Mouse (Mus musculus): ENCODE measurements around the gene Cyp2j8.
A peak's percentile ranks its signal among the peaks of the same experiment; 100 is the strongest.
"Not testable (repeated sequence)": the region's sequence is repeated elsewhere in the genome, so short reads cannot be mapped to it uniquely, and the experiment has no call there.

The Cyp2j8 gene

DNA sequence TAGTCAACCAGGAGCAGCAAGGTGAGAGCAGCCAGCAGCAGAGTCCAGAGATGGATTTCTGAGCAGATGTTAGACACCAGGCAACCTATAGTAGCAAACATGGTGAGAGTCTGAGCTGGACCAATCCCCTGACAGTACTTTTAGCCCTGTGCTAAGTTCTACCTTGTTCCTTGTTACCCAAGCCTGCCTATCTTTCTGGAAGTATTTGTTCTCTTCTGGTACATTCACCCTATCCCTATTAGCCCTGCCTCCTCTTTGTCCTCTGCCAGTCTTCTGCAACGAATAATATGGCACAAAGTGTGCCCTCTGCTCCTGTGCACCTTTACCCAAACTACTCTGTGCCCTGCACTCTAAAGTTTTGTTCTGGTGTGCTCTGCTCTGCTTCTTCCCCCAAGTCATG lies at the start of gene Cyp2j8:
Gene Cyp2j8 (minus strand): TSS at position 101 of the 400 bp plus-strand sequence.
- no peak for DNase-seq (ENCODE audit: low spot score in 2 of 2)

GRCm38 (mm10) chr4:96553133-96553819 lies 46.1 kb upstream of the Cyp2j8 start, which contains the start of gene Cyp2j6:
TSS of gene Cyp2j6 (minus strand) at chr4:96553661.
- peak; percentile 43 to 53 for DNase-seq (ENCODE audit: low spot score in 2 of 2)

DNA sequence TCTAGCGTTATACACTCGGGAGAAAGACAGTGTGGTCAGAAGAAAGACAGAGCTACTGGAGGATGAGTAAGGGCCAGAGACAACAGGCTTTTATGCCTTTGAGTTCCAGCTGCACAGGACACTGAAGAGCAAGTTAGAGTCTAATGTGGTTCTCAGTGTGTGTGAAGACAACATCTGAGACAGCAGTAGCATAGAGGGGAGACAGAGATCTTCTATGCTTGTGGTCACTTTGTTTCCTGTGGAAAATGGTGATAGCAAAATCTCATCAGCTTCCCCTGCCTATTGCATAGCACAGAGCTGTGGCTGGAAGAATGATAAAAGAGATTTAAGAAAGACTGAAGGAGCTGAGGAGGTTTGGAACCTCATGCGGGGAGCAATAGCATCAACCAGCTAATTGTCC lies 44.4 kb upstream of the Cyp2j8 start:
- no peak for DNase-seq (ENCODE audit: low spot score in 2 of 2)

GRCm38 (mm10) chr4:96545976-96546375 lies 38.8 kb upstream of the Cyp2j8 start:
- peak; percentile 35 to 45 for DNase-seq (ENCODE audit: low spot score in 2 of 2)

- DNase-seq (ENCODE audit: low spot score in 2 of 2) = peak in 1 of 2 experiments; percentile 8
Measured at GRCm38 (mm10) chr4:96525772-96526171, 18.6 kb upstream of the Cyp2j8 start.

GRCm38 (mm10) chr4:96522256-96522655 lies 15.1 kb upstream of the Cyp2j8 start:
- DNase-seq (ENCODE audit: low spot score in 2 of 2) = no peak

- no peak for DNase-seq (ENCODE audit: low spot score in 2 of 2)
Measured at GRCm38 (mm10) chr4:96510083-96510482, 2.9 kb upstream of the Cyp2j8 start.

- DNase-seq (ENCODE audit: low spot score in 2 of 2) = not testable (repeated sequence)
Measured at GRCm38 (mm10) chr4:96463311-96464060, 43.7 kb downstream of the Cyp2j8 start.

Data from right cerebral cortex, adult 2 months (tissue).